Mouse (Mus musculus): Measurements from ENCODE around the gene Obsl1.

DNA sequence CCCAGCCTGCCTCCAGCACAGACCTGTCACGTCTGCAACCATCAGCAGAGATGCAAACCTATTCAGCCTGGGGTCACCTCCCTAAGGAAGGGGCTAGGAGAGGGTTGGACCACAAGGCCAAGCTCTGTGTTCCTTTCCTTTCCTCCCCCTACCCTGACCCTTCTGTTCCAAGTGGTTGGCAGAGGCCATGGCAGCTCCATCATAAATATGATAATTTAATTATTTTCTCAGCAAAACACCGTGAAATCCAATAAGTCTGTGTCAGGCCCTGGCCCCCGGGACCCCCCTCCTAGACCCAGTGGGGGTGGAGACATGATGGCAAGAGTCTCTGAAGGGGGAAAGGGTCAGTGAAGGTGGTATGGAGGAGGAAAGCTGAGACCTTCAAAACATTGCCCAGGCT is 62.0 kb downstream of the Obsl1 start:
- no peak for TF ChIP-seq POLR2A (IDR thresholded peaks at IDR 0.05; ENCODE audit: borderline replicate concordance, insufficient read depth, low read length)
- no peak for TF ChIP-seq CTCF (IDR thresholded peaks at IDR 0.05; ENCODE audit: borderline replicate concordance, insufficient read depth, low read depth, low read length)
